Mouse (Mus musculus) bone marrow, adult 2 months (tissue): ENCODE measurements around the gene Eef1b2. TPM values are rescaled to one million over a fixed set of nuclear protein-coding genes. Genes with fewer than 3 reads are reported as not detected.
"Not testable (repeated sequence)": the region's sequence is repeated elsewhere in the genome, so short reads cannot be mapped to it uniquely, and the experiment has no call there.

Experiments used
- H3K27ac ChIP-seq: fragments of 200-500 bp; 2 replicates; pipeline ENCODE4 v1.5.1; 2012; ENCODE audit warnings: low read depth, mild to moderate bottlenecking, control low read depth, inconsistent platforms, low read length; ENCODE audit not compliant: control insufficient read depth, poor library complexity, insufficient read depth
- H3K4me1 ChIP-seq: fragments of 200-500 bp; 2 replicates; pipeline ENCODE4 v1.6.1; 2011; ENCODE audit warnings: low read length; ENCODE audit not compliant: control insufficient read depth, insufficient read depth
- H3K4me3 ChIP-seq: fragments of 200-500 bp; replicated peaks from 2 replicates; pipeline ENCODE3; 2011; ENCODE audit warnings: mild to moderate bottlenecking, low read depth, low read length, control low read depth; ENCODE audit not compliant: control insufficient read depth
- CTCF ChIP-seq: fragments of 200-500 bp; IDR thresholded peaks from 2 replicates; pipeline ENCODE4 v1.5.1; 2011; ENCODE audit warnings: low read length, control low read depth; ENCODE audit not compliant: control insufficient read depth, insufficient read depth
- POLR2A ChIP-seq: fragments of 200-500 bp; IDR thresholded peaks from 2 replicates; pipeline ENCODE4 v1.6.1; 2011; ENCODE audit warnings: low read depth, mild to moderate bottlenecking, control low read depth, low read length, borderline replicate concordance; ENCODE audit not compliant: control insufficient read depth
- WGBS: fragments of 180-500 bp; shearing (Covaris S2); methylation state at CpG from one replicate; pipeline ENCODE4 v1.1.7; 2018; 5-methylcytosine and 5-hydroxymethylcytosine counted together
- polyA plus RNA-seq: library from polyadenylated mRNA; stranded (reverse); fragments of >200 nt; gene quantifications from 2 replicates; pipeline ENCODE4 v1.2.4, GENCODE M21; 2011; ENCODE audit warnings: low replicate concordance; ENCODE audit not compliant: missing spikeins, insufficient read depth, insufficient read length

Eef1b2 gene
- polyA plus RNA-seq, result 680 and 906 TPM in 2 replicates

- TF ChIP-seq POLR2A (peak; percentile 69; the same call in 1 of the 2 replicates), CTCF (no peak)
- under 1% methylated on average over 72 of the region's 72 CpGs for WGBS
- peak within 1 kb of the TSS; percentile 92 for H3K27ac ChIP-seq
- peaks cover 2% of the 10 kb centered on the region for H3K4me1 ChIP-seq
- peak within 1 kb of the TSS; percentile 85 for H3K4me3 ChIP-seq
These were observed at the start of gene Eef1b2, which contains the start of gene Ndufs1 for GRCm38 (mm10) chr1:63176604-63177421. TSS of gene Eef1b2 (plus strand) at chr1:63176825. TSS of gene Ndufs1 (minus strand) at chr1:63176833.

GRCm38 (mm10) chr1:63129273-63129672 is 47.4 kb upstream of the Eef1b2 start:
- Histone ChIP-seq H3K4me3 (no peak overlapping the region), H3K27ac (no peak overlapping the region), H3K4me1 (peaks cover 7% of the 10 kb centered on the region; the same call in 1 of the 2 replicates)
- 30% methylated on average over 3 of the region's 3 CpGs for WGBS
- TF ChIP-seq CTCF, result no peak
- no peak for TF ChIP-seq POLR2A

- H3K27ac ChIP-seq, result peak overlapping the region; percentile 14; the same call in 1 of the 2 replicates
- TF ChIP-seq POLR2A (no peak), CTCF (no peak)
These were observed 46.6 kb upstream of the Eef1b2 start for GRCm38 (mm10) chr1:63129857-63130690.

GRCm38 (mm10) chr1:63130883-63131282 is 45.7 kb upstream of the Eef1b2 start:
- Histone ChIP-seq H3K4me3 (no peak overlapping the region), H3K4me1 (peaks cover 7% of the 10 kb centered on the region; the same call in 1 of the 2 replicates), H3K27ac (peak overlapping the region; percentile 74)
- no peak for TF ChIP-seq CTCF
- no peak for TF ChIP-seq POLR2A
- WGBS, result 15% methylated on average over 2 of the region's 2 CpGs

More at GRCm38 (mm10) chr1:63129857-63130690, 46.6 kb upstream of the Eef1b2 start:
- Histone ChIP-seq H3K4me3 (peak overlapping the region; percentile 46), H3K4me1 (peaks cover 7% of the 10 kb centered on the region; the same call in 1 of the 2 replicates)
- WGBS, result 2% methylated on average over 18 of the region's 18 CpGs

GRCm38 (mm10) chr1:63131766-63132165 is 44.9 kb upstream of the Eef1b2 start:
- peaks cover 7% of the 10 kb centered on the region; the same call in 1 of the 2 replicates for H3K4me1 ChIP-seq
- no peak overlapping the region for H3K4me3 ChIP-seq
- TF ChIP-seq CTCF (no peak), POLR2A (no peak)
- peak overlapping the region; percentile 51; the same call in 1 of the 2 replicates for H3K27ac ChIP-seq
- 82% methylated on average over 11 of the region's 11 CpGs for WGBS

GRCm38 (mm10) chr1:63134530-63134929 is 42.1 kb upstream of the Eef1b2 start:
- Histone ChIP-seq H3K4me1 (peaks cover 7% of the 10 kb centered on the region; the same call in 1 of the 2 replicates), H3K4me3 (no peak overlapping the region), H3K27ac (no peak overlapping the region)
- WGBS, result 82% methylated on average over 3 of the region's 3 CpGs
- TF ChIP-seq POLR2A, result no peak
- no peak for TF ChIP-seq CTCF

- Histone ChIP-seq H3K4me3 (no peak overlapping the region), H3K27ac (no peak overlapping the region), H3K4me1 (no peaks in the 10 kb centered on the region)
- WGBS, result 86% methylated on average over 2 of the region's 2 CpGs
- TF ChIP-seq POLR2A, result no peak
- TF ChIP-seq CTCF, result no peak
These were observed 38.7 kb upstream of the Eef1b2 start for GRCm38 (mm10) chr1:63137971-63138370.

- 94% methylated on average over 1 of the region's 1 CpGs for WGBS
These were observed 38.0 kb upstream of the Eef1b2 start for GRCm38 (mm10) chr1:63138586-63138985.

More at GRCm38 (mm10) chr1:63138586-63138985, 38.0 kb upstream of the Eef1b2 start:
- not testable (repeated sequence) for H3K27ac ChIP-seq, H3K4me1 ChIP-seq, H3K4me3 ChIP-seq
